Mouse (Mus musculus) bone marrow macrophage, adult 2 months (primary cell): ENCODE results near the gene Gm20388.

ENCODE experiments used
- CTCF ChIP-seq: IDR thresholded peaks from 2 replicates; pipeline ENCODE4 v1.5.1; 2012; ENCODE audit warnings: low read depth, mild to moderate bottlenecking, low read length, moderate library complexity
- POLR2A ChIP-seq: IDR thresholded peaks from 2 replicates; pipeline ENCODE4 v1.6.1; 2012; ENCODE audit warnings: mild to moderate bottlenecking, low read depth, low read length, borderline replicate concordance

DNA sequence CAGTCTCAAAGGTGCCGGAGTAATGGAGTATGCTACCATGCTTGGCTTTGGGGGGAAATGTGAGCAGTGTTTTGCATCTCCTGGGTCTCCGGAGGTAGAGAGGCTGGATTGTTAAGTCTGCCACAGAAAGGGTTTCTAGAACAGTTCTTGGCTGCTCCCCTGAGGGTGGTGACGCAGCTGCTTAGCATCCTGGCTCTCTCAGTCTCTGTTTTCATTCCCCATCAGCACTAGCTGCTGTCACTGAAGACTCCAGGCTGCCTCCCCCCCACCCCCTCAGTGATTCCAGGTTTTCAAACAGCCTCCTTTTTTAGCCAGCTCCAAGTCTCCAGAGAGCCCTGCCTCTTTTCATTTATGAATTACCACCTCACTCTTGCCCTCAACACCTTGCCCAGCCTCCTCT, 4273.4 kb downstream of the Gm20388 start:
- TF ChIP-seq CTCF (no peak), POLR2A (no peak)
